Mouse (Mus musculus) embryonic facial prominence, embryonic 13.5 days (tissue): Measurements from ENCODE around the gene Med8. TPM values are rescaled to one million over a fixed set of nuclear protein-coding genes. Genes with fewer than 3 reads are reported as not detected.

Experiments
- ATAC-seq: fragments of 200-750 bp; cut with Nextera tagmentation; 2 replicates; pipeline ENCODE4 v1.8.0; 2017; ENCODE audit warnings: low read depth; ENCODE audit not compliant: insufficient number of reproducible peaks, insufficient read depth, low FRiP score, low TSS enrichment
- H3K27ac ChIP-seq: fragments of 300-500 bp; sonication (generic); 2 replicates; pipeline ENCODE4 v1.5.1; 2015; ENCODE audit warnings: moderate library complexity, mild to moderate bottlenecking, inconsistent platforms
- H3K27me3 ChIP-seq: fragments of 300-500 bp; sonication (generic); 2 replicates; pipeline ENCODE4 v1.6.1; 2015; ENCODE audit warnings: mild to moderate bottlenecking, inconsistent platforms
- H3K36me3 ChIP-seq: fragments of 300-500 bp; sonication (generic); 2 replicates; pipeline ENCODE4 v1.6.1; 2015; ENCODE audit warnings: mild to moderate bottlenecking, inconsistent platforms
- H3K4me1 ChIP-seq: fragments of 300-500 bp; sonication (generic); 2 replicates; pipeline ENCODE4 v1.6.1; 2015; ENCODE audit warnings: inconsistent platforms
- H3K4me2 ChIP-seq: fragments of 300-500 bp; sonication (generic); 2 replicates; pipeline ENCODE4 v1.6.1; 2015; ENCODE audit warnings: moderate library complexity, mild to moderate bottlenecking, inconsistent platforms
- H3K4me3 ChIP-seq: fragments of 300-500 bp; sonication (generic); 2 replicates; pipeline ENCODE4 v1.5.1; 2015; ENCODE audit warnings: mild to moderate bottlenecking, inconsistent platforms
- H3K9ac ChIP-seq: fragments of 300-500 bp; sonication (generic); 2 replicates; pipeline ENCODE4 v1.6.1; 2015; ENCODE audit warnings: mild to moderate bottlenecking, inconsistent platforms
- H3K9me3 ChIP-seq: fragments of 300-500 bp; sonication (generic); 2 replicates; pipeline ENCODE4 v1.6.1; 2016; ENCODE audit warnings: inconsistent platforms
- WGBS: fragments of 180-500 bp; shearing (Covaris S2); methylation state at CpG from one replicate; pipeline ENCODE4 v1.1.7; 2015; ENCODE audit warnings: mixed read lengths; 5-methylcytosine and 5-hydroxymethylcytosine counted together
- polyA plus RNA-seq: library from polyadenylated mRNA; unstranded; fragments of >200 nt; fragmentation: Nextera tagmentation; extraction: Ambion mirVana; gene quantifications from 2 replicates; pipeline ENCODE4 v1.2.1, GENCODE M21; 2015

Gene Med8
- polyA plus RNA-seq, 1 experiment from 2014 or later: 115 TPM

GRCm38 (mm10) chr4:118436820-118437603 lies 27.9 kb downstream of the Med8 start, which contains the start of gene Cdc20:
TSS of gene Cdc20 (minus strand) at chr4:118437352.
- peak within 1 kb of the TSS; percentile 70 for H3K4me3 ChIP-seq
- WGBS: under 1% methylated on average over 67 of the region's 67 CpGs
- H3K4me1 ChIP-seq: peaks cover 35% of the 10 kb centered on the region
- peak within 1 kb of the TSS; percentile 91 for H3K9ac ChIP-seq
- no peaks in the 10 kb centered on the region for H3K9me3 ChIP-seq
- H3K4me2 ChIP-seq: peak within 1 kb of the TSS; percentile 97
- H3K27me3 ChIP-seq: no peaks in the 10 kb centered on the region
- peak; percentile 94 for ATAC-seq
- peak within 1 kb of the TSS; percentile 92 for H3K27ac ChIP-seq
- H3K36me3 ChIP-seq: peaks cover 35% of the 10 kb centered on the region

GRCm38 (mm10) chr4:118437829-118438253 lies 28.7 kb downstream of the Med8 start:
- Histone ChIP-seq H3K4me2 (peak overlapping the region; percentile 97), H3K36me3 (peaks cover 27% of the 10 kb centered on the region), H3K9me3 (no peaks in the 10 kb centered on the region), H3K9ac (peak overlapping the region; percentile 91), H3K4me1 (peaks cover 35% of the 10 kb centered on the region), H3K27me3 (no peaks in the 10 kb centered on the region), H3K4me3 (peak overlapping the region; percentile 70), H3K27ac (peak overlapping the region; percentile 92)
- 8% methylated on average over 12 of the region's 12 CpGs for WGBS
- ATAC-seq: no peak

- H3K27me3 ChIP-seq: no peaks in the 10 kb centered on the region
- H3K4me2 ChIP-seq: no peak overlapping the region
- H3K9ac ChIP-seq: no peak overlapping the region
- H3K36me3 ChIP-seq: no peaks in the 10 kb centered on the region
- H3K4me3 ChIP-seq: no peak overlapping the region
- peak overlapping the region; percentile 44; the same call in 1 of the 2 replicates for H3K27ac ChIP-seq
- ATAC-seq: no peak
- H3K9me3 ChIP-seq: no peaks in the 10 kb centered on the region
- H3K4me1 ChIP-seq: peaks cover 13% of the 10 kb centered on the region
- 80% methylated on average over 10 of the region's 10 CpGs for WGBS
These were observed 36.0 kb downstream of the Med8 start for GRCm38 (mm10) chr4:118445088-118445487.

GRCm38 (mm10) chr4:118445781-118446414 lies 36.8 kb downstream of the Med8 start:
- WGBS: 20% methylated on average over 18 of the region's 18 CpGs
- Histone ChIP-seq H3K4me3 (peak overlapping the region; percentile 44), H3K4me1 (peaks cover 13% of the 10 kb centered on the region), H3K9me3 (no peaks in the 10 kb centered on the region), H3K4me2 (peak overlapping the region; percentile 78), H3K27me3 (no peaks in the 10 kb centered on the region), H3K9ac (peak overlapping the region; percentile 63), H3K36me3 (no peaks in the 10 kb centered on the region), H3K27ac (0 out of 2 replicates have a peak overlapping the region, but pooled peaks have one; percentile 18)
- ATAC-seq: peak; percentile 53; the same call in 1 of the 2 replicates

GRCm38 (mm10) chr4:118446415-118447153 lies 37.4 kb downstream of the Med8 start:
- H3K27me3 ChIP-seq: no peaks in the 10 kb centered on the region
- no peaks in the 10 kb centered on the region for H3K36me3 ChIP-seq
- H3K4me1 ChIP-seq: peaks cover 13% of the 10 kb centered on the region
- H3K4me3 ChIP-seq: peak overlapping the region; percentile 44
- H3K4me2 ChIP-seq: peak overlapping the region; percentile 78
- no peaks in the 10 kb centered on the region for H3K9me3 ChIP-seq
- WGBS: 20% methylated on average over 24 of the region's 24 CpGs
- H3K27ac ChIP-seq: 0 out of 2 replicates have a peak overlapping the region, but pooled peaks have one; percentile 18
- peak overlapping the region; percentile 63 for H3K9ac ChIP-seq
- ATAC-seq: 0 out of 2 replicates have a peak, but pooled peaks have one; percentile 2

GRCm38 (mm10) chr4:118457345-118457975 lies 48.3 kb downstream of the Med8 start, which contains the start of gene Mpl:
TSS of gene Mpl (minus strand) at chr4:118457513.
- H3K4me3 ChIP-seq: no peak within 1 kb of the TSS
- H3K27me3 ChIP-seq: no peaks in the 10 kb centered on the region
- 65% methylated on average over 9 of the region's 9 CpGs for WGBS
- no peaks in the 10 kb centered on the region for H3K4me1 ChIP-seq
- no peak within 1 kb of the TSS for H3K4me2 ChIP-seq
- no peaks in the 10 kb centered on the region for H3K36me3 ChIP-seq
- H3K27ac ChIP-seq: no peak within 1 kb of the TSS
- H3K9ac ChIP-seq: no peak within 1 kb of the TSS
- no peaks in the 10 kb centered on the region for H3K9me3 ChIP-seq
- ATAC-seq: no peak

- no peak overlapping the region for H3K9ac ChIP-seq
- no peak overlapping the region for H3K4me2 ChIP-seq
- H3K9me3 ChIP-seq: no peaks in the 10 kb centered on the region
- no peak for ATAC-seq
- no peak overlapping the region for H3K4me3 ChIP-seq
- H3K27me3 ChIP-seq: no peaks in the 10 kb centered on the region
- 86% methylated on average over 3 of the region's 3 CpGs for WGBS
- H3K27ac ChIP-seq: no peak overlapping the region
- no peaks in the 10 kb centered on the region for H3K4me1 ChIP-seq
- H3K36me3 ChIP-seq: no peaks in the 10 kb centered on the region
These were observed 55.8 kb downstream of the Med8 start for GRCm38 (mm10) chr4:118464956-118465355.

Other genes with a start within 250 kb of the Med8 start
- 55.0 and 56.9 TPM in 2 replicates for gene Kdm4a, start 229.3 kb upstream of the Med8 start, polyA plus RNA-seq
- 79.8 and 88.8 TPM in 2 replicates for gene Ptprf, start 117.9 kb upstream of the Med8 start, polyA plus RNA-seq
- gene Szt2, start 64 bp upstream of the Med8 start, polyA plus RNA-seq: 9.9 and 10.3 TPM in 2 replicates
- 55.7 and 62.8 TPM in 2 replicates for gene Elovl1, start 18.8 kb downstream of the Med8 start, polyA plus RNA-seq
- 225 and 247 TPM in 2 replicates for gene Cdc20, start 28.0 kb downstream of the Med8 start, polyA plus RNA-seq
- 0.54 and 1.1 TPM in 2 replicates for gene Mpl, start 48.2 kb downstream of the Med8 start, polyA plus RNA-seq
- 19.4 and 19.6 TPM in 2 replicates for gene Tie1, start 80.7 kb downstream of the Med8 start, polyA plus RNA-seq
- 4.1 and 5.0 TPM in 2 replicates for gene 2610528J11Rik, start 117.7 kb downstream of the Med8 start, polyA plus RNA-seq
- gene Tmem125, start 134.7 kb downstream of the Med8 start, polyA plus RNA-seq: 2.8 and 3.2 TPM in 2 replicates
- 0.17 and 0.22 TPM in 2 replicates for gene Cfap57, start 211.4 kb downstream of the Med8 start, polyA plus RNA-seq
- 141 and 164 TPM in 2 replicates for gene Ebna1bp2, start 211.5 kb downstream of the Med8 start, polyA plus RNA-seq
- gene Olfr62, start 249.6 kb downstream of the Med8 start, polyA plus RNA-seq: not detected in 2 replicates